Mouse (Mus musculus) ovary, postnatal 36 days (tissue): ENCODE measurements around the gene Kif2a.
"Not testable (repeated sequence)": the region's sequence is repeated elsewhere in the genome, so short reads cannot be mapped to it uniquely, and the experiment has no call there.

Experiments
- DNase-seq: peaks from one replicate; pipeline ENCODE4 v3.0.0; 2022; ENCODE audit warnings: low spot score, mixed read lengths

Gene Kif2a

DNA sequence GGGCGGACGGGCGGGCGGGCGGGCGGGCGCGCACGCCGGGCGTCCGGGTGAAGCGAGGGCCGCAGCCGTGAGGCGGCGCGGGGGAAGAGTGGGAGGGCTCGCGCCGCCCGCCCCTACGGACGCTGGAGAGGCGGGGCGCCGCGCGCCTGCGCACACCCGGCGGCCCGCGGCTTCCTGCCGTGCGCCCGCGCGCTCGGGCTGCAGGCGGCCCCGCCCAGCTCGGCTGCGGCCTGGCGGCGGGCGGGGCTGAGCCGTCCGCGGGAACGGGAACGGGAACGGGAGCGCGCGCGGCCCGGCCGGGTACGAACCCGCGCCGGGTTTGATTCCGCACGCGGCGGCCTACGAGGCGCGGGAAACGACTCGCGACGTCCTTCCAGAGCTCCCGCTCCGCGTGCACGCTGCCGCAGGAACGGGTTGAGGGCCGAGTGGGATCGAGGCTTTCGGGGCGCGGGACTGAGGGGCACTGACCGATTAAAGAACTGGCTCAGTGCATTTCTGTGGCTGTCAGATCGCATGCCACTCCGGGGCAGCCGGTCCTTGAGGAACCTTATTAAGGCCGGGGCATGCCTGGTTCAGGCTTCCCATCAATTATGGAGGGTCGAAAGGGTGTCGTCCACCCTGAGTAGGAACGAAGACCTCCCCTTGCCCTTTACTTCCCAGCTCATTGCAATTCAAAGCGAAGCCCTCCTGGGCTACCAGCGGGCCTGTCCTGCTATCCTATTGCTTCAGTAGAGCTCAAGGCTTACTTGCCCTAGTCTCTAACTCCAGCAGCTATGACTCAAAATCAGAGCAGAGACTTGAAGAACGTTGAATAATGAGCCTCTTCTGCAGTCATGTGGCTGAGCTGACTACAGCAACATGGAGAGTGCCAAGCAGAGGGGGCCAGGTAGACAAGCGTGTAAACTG lies 593 bp upstream of the Kif2a start:
- peak; percentile 84 for DNase-seq

DNA sequence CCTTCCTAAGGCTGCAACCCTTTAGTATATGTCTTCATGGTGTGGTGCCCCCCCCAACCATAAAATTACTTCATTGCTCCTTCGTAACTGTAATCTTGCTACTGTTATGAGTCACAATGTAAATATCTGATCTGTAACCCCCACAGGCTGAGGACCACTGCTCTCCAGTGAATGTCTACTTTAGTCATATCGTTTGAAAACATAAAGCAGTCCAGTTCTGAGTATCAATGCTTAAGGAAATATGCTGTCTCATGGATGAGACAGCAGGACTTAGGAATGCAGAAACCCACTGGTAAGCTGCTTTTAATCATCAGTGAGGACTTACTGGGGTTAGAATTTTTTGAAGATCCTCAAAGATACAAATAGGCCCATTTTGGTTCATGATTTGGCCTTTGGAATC lies 2.5 kb downstream of the Kif2a start:
- no peak for DNase-seq

DNA sequence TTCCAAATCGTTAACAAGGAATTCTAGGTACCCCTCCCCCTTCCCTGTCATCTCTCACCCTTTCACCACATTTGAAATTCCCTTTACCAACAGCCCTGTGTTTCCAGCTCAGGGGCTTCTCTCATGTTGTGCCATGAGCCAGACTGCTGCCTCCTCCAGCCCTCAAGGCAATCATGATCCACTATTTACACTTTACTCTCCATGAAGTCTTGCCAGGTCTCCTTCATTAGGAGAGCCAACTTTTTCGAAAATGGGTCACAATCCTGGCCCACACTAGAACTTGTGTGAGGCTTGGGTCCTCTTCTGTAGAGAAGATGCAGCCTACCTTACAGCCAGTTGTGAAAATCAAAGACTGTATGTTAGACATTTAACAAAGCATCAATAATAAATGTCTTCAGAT lies 8.0 kb downstream of the Kif2a start:
- DNase-seq, result no peak

DNA sequence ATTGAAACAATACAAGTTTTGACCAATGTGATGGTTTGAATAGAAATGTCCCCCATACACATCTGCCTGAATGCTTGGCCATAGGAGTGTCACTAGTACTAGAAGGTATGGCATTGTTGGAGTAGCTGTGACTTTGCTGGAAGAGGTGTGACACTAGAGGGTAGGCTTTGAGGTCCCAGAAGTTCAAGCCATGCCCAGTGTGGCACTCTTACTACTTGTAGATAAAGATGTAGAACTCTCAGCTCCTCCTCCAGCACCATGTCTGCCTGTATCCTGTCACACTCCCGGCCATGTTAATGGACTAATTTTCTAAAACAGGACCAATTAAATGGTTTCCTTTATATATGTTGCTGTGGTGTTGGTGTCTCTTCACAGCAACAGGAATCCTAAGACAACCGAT lies 10.3 kb downstream of the Kif2a start:
- DNase-seq, result no peak

DNA sequence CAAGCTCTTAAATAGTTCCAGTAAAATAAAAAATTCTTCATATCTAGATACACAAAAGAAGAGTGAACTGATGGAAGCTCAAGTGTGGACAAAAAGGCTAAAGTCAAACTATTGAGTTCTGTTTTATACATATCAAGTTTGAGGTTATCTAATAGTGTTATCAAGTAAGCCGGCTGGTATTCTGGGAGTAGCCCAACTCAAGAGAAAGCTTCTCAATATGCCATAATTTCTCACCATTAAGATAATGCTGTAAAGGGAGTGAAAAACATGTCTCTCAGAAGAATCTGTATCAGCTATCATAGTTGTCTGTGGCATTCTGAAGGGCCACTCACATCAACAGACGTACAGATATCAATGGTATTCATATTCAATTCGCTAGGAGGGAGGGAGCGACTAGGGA lies 13.8 kb downstream of the Kif2a start:
- no peak for DNase-seq

DNA sequence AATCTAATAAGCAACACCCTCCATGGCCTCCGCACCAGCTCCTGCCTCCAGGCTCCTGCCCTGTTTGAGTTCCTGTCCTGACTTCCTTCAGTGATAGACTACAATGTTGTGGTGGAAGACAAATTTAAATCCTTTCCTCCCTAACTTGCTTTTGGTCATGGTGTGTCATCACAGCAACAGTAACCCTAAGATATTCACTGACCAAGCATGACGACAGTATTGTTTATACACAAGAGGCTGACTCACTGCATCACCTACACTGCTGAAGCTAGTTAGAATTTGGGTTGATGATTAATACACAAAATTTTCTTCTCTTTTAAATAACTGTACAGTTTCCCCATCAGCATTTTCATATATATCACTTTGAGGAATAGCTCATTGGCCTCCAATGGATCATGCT lies 18.7 kb downstream of the Kif2a start:
- no peak for DNase-seq

DNA sequence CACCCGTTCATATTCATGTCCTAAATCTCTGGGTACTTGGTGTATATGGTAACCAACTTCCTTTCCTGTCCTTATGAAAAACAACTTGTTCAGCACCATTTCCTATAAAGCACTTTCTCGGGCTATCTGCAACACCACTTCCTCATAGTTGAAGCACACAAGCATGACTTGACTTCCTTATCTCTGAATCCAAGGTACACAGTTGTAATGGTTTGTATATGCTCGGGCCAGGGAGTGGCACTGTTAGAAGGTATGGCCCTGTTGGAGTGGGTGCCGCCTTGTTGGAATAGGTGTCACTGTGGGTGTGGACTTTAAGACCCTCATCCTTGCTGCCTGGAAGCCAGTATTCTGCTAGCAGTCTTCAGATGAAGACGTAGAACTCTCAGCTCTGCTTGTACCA lies 23.3 kb downstream of the Kif2a start:
- DNase-seq, result no peak

DNA sequence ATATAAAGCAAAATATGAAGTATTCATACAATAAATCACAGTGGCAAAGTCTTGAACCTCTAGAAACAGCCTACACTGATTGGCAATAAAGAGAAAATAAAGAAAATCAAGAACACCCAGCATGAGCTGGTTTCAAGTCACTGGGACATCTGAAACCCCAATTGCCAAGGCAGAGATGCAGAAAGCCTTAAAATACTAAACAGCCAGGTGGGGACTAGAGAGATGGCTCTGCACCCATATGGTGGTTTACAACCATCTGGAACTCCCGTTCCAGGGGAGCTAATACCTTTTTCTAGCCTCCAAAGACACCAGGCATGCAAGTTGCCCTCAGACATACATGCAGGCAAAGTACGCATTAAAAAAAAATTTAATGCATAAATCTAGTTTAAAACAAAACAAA lies 23.9 kb downstream of the Kif2a start:
- DNase-seq, result no peak

DNA sequence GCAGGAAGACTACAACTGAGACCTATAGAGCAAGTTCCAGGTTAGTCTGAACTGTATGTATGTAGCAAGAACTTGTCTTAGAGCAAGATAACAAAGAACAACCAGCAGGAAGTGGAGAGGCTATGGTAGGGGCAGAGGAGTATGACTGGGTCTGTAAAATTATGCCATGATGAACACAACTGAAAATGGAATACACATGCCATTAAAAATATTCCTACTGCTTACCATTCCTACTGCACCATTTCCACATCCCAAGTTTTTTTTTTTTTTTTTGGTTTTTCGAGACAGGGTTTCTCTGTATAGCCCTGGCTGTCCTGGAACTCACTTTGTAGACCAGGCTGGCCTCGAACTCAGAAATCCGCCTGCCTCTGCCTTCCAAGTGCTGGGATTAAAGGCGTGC lies 24.4 kb downstream of the Kif2a start:
- DNase-seq, result not testable (repeated sequence)

DNA sequence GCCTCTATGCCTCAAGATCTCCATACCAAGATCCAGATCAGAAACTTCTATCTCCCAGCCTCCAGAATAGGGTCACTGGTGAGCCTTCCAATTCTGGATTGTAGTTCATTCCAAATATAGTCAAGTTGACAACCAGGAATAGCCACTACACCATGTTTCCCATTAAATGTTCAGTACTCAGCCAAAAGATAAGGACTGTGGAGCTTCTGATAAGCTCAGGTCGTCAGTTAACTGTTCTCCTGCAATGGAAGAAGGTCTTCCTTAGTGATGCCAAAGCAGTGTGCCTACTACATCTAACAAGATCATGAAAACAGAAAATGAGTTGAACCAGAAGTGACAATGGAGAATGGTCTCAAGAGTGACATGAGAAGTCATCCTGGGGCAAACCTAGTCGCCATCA lies 25.0 kb downstream of the Kif2a start:
- DNase-seq, result no peak

DNA sequence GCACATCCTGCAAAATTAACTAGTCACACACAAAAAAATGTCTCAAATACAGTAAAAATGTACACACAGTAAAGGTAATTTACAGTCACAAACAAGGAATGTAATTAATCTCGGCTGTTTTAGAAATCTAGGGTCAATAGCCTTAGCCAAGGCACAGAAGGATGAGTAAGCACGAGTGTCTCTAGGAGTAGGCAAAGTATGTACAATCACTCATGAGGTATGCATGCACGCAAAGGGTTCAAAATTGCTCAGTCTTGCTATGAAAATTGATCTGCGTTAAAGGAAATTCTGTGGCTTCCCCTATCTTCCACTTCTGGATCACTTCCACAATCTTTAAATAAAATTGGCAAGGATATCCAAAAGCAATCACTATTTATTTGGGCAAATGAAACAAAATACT lies 60.4 kb downstream of the Kif2a start:
- no peak for DNase-seq

DNA sequence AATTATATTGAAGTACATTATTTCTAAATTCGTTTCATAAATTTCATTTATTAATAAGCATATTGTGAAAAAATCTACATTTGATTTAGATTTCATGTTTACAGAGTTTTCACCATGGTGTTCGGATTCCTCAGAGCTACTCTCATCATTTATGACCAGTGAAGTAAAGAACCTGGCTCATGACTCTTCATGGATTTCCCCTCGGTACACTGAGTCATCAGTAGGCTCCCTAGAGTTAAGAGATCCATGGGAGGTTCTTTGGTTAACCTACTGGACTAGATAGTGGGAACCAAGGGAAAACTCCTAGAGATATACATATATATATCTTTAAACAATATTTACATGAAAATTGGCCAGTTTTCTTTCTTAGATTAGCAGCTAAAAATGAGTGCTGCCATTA lies 61.4 kb downstream of the Kif2a start:
- no peak for DNase-seq

DNA sequence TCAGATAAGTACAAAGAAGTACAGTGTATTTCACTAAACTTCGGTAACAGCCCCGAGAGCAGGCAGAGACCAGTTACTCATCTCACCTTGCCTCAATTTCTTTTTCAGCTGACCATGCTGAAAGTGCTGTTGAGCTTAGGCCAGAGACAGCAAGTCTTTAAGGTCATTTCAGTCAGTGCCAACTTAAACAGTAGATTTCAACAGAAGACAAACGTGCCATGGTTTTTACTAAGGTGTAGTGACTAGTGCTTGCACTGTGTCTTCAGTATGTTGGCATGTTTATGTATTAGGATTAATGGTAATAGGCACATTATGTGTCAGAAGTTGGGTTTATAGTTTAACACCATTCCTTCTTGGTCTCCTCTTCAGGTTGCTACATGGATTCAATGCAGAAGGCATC lies 63.6 kb downstream of the Kif2a start:
- no peak for DNase-seq

DNA sequence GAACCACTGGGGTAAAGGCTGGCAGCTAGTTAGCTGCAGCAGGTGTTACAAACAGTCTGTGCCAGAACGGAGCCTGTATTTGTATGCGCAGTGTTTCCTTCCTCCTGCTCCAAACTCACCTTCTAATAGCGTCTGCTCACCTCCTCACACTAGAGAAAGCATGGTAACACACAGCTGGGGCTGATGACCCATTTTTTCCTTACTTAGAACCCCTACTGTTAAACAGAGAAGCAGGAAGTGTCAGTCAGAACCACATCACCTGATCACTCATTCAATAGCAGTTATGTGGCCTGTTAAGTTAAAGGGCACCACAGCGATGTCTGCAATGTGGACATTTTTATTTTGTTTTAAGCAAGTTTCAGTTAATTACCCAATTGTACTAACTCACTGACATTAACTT lies 64.4 kb downstream of the Kif2a start:
- no peak for DNase-seq

DNA sequence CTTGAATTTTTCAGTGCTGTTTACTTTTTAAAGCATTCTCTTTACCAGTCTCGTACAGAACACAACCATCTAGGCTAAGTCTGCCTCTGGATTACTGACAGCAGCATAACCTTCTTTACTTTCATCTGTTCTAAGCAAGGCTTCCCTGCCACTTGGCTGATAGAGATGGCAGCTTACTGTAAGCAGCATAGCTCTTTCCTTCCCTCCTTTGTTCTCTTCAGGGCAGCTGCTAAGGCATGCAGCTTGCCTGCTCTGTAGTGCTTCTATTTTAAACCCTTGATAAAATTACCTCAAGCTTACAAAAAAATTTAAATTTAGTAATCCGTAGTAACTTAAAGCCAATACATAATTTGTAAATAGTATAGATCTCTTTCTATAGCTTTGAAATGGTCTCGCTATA lies 67.0 kb downstream of the Kif2a start:
- no peak for DNase-seq

DNA sequence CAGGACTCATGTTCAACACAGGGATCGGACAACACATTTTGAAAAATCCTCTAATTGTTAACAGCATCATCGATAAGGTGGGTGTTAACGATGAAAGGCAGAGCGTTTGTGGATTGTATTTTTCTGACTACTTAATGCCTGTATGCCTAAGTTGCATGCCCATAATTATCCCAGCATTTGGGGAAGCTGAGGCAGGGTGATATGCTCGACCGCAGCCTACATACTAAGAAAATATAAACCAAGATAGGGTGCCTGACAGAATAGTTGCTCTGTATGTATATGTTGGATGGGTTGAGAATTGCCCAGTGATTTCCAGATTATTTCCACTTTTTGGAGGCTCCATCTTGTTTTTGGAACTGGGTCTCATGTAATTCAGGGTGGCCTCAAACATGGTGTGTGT lies 74.3 kb downstream of the Kif2a start:
- DNase-seq, result no peak

DNA sequence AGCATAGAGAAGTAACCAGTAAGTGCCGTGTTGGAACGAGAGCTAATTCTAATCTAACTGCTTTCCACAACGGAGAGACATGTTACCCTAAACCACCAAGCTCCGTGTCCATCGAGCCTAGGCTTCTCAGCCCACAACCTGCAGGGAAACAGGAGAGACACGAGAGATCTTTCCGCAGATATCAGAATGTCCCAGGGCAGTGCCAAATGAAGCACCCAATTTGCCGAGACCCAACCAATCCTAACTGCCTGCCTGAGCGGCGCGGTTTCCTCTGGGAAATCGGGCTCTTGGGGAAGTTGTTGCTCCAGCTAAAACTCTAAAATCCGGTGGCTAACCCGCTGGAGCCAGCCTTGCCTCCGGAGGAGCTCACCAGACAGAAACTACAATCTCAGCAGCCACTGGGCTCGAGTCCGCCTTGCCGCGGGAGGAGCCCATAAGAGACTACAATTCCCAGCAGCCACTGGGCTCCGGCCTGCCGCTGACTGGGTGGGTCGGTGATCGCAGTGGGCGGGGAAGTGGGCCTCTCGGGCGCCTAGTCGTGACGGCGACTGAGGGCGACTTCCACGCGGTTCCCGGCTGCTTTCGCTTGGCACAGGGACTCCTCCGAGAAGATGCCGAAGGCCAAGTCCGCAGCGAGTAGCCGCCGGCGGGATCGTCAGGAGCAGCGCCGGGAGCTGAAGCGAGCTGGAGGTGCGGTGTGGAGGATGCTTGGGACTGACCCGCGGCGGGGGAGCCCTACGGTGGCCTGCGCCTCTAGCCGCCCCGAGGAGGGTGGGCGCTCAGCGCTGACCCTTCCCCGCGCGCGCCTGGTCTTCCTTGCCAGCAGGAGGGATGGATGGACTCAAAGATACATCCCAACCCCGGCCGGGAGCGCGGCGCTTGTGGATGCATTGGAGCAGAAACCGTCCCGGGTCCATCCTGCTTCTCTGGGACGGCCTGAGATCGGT lies 75.1 kb downstream of the Kif2a start, which contains the start of gene Dimt1:
TSS of gene Dimt1 (plus strand) at position 534 of the 947 bp plus-strand sequence.
- DNase-seq, result peak; percentile 95

DNA sequence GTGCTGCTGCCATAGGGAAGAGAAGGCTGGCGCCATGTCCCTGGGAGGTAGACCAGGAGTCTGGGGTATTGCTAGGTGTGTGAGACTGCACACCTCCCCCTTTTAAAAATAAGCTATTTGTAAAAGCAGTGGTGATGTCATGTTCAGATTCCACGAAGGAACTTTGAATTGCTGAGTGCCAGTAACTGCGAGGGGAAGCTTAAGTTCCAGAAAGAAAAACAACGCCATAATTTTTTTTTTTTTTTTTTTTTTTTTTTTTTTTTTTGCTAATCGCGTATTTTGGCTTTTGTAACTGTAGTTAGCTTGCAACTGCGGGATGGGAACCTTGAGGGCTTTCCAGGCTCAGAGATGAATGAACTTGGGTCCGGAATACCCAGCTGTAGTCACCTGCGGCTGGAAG lies 76.4 kb downstream of the Kif2a start:
- no peak for DNase-seq

DNA sequence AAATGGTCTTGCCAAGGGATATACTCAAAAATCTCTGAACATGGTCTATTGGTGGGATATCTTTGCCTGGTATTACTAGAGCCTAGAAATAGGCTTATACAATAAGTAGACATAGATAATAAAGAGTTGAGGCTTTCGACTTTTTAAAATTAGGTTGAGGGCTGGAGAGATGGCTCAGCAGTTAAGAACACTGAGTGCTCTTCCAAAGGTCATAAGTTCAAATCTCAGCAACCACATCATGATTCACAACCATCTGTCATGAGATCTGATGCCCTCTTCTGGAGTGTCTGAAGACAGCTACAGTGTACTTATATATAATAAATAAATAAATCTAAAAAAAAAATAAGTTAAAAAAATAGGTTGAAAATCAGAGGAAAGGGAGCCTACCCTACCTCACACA lies 79.2 kb downstream of the Kif2a start:
- no peak for DNase-seq

DNA sequence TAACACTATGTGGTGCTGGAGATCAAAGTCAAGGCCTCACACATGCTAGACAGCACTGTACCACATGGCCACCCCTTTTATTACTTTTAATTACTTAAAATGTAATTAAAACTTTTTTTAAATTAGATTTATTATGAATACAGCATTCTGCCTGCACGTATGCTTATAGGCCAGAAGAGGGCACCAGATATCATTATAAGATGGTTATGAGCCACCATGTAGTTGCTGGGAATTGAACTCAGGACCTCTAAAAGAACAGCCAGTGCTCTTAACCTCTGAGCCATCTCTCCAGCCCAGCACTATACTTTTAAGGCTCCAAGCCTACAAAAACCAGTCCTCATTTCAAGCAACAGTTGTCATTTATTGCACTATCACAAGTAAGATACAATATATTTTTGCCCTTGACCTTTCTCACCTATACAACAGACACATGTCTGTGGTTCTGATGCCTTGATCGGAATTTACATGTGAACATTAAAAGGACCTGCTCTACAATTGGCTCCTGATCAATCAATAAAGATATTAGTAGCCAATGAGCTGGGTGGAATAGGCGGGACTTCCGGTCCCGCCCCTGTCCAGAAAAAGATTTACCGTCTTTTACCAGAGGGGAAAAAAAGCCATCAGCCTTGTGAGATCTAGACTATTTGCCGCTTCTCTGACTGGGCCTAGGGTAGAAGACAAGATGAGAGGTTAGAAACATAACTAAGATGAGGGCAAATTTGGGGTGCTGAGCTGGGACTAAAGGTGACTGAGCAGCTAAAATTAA lies 80.5 kb downstream of the Kif2a start:
- DNase-seq, result no peak

DNA sequence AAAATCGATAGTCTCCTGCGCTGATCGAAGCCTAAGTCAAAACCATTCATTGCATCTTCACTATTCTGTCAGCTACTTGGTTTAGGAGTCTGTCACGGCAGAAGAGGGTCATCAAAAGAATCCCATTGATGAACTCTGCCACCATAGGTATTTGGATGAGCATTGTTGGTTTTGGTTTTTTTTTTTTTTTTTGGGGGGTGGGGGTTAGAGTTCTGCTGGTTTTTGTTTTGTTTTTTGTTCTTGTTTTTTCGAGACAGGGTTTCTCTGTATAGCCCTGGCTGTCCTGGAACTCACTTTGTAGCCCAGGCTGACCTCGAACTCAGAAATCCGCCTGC lies 84.8 kb downstream of the Kif2a start:
- no peak for DNase-seq
